Mouse (Mus musculus) brain, adult 2 months (tissue): ENCODE measurements at regions not wholly inside any gene's neighbourhood (a gene's known extent, or its start where the extent isn't known, plus 50 kb on each side); places are given as distances from the start of the nearest gene placed in this dataset.

ENCODE experiments used
- DNase-seq: peaks from one replicate; pipeline ENCODE4 v3.0.0; 2011; ENCODE audit warnings: low read depth, low spot score

DNA sequence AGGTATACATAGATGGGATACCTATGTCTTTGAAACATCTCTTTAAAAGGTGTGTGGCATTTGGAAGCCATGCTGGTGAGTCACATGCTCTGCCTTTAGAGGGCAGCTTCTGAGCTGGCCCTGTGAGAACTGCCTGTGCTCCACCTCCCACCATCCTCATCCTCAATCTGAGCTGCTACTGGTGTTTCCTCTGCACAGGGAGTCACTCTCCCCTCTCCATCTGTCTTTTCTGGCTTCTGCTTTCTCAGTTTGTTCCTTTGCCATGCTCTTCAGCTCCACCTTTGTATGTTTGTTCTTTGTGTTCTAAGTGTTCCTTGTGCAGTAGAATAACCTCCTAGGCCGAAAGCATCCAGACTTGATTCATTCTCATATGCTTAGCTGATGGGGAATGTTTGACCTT is 226.6 kb upstream of the Ldoc1 start:
- DNase-seq: peak; percentile 68
